Comparison of ENCODE assay signal across 19 mouse cellular contexts in genomic region chr19:44874186-44874898, GRCm38 (mm10). TPM values are rescaled to one million over a fixed set of nuclear protein-coding genes. Genes with fewer than 3 reads are reported as not detected.
A peak's percentile ranks its signal among the peaks of the same experiment; 100 is the strongest.
DNase-seq lines count a peak whose midpoint lies in the region; ATAC-seq lines count a peak whose summit lies in the region.
"Had no signal": no experiment of that assay in that cellular context is flagged by ENCODE, and none has a peak within 500 bp of the region (broad histone marks: within the 10 kb centered on the region; RNA-seq: fewer than 3 reads in every experiment).

No protein-coding gene starts in this region.

- H3K4me1 ChIP-seq in forebrain, embryonic 11.5 days (replicated peaks; ENCODE audit: control insufficient read depth, insufficient read depth, low read length), result no peaks in the 10 kb centered on the region
- no peaks in the 10 kb centered on the region for H3K4me1 ChIP-seq in forebrain, embryonic 14.5 days (ENCODE audit: control insufficient read depth, insufficient read depth, low read length)
- H3K4me1 ChIP-seq: heart, embryonic 15.5 days; limb, embryonic 13.5 days had no signal

- no peaks in the 10 kb centered on the region for H3K9me3 ChIP-seq in forebrain, embryonic 11.5 days (ENCODE audit: control insufficient read depth, low read length)
- no peaks in the 10 kb centered on the region for H3K9me3 ChIP-seq in forebrain, embryonic 14.5 days (replicated peaks; ENCODE audit: control insufficient read depth, low read length)
- H3K9me3 ChIP-seq: forebrain, embryonic 15.5 days; heart, embryonic 15.5 days; limb, embryonic 13.5 days had no signal

- no peak overlapping the region for H3K9ac ChIP-seq in forebrain, embryonic 11.5 days (ENCODE audit: low read length)
- H3K9ac ChIP-seq in forebrain, embryonic 14.5 days (ENCODE audit: low read length), result no peak overlapping the region
- H3K9ac ChIP-seq: forebrain, embryonic 15.5 days; heart, embryonic 15.5 days; limb, embryonic 13.5 days; liver, embryonic 14.5 days had no signal

- H3K4me3 ChIP-seq in forebrain, embryonic 11.5 days (ENCODE audit: low read depth, low read length), result no peak overlapping the region
- no peak overlapping the region for H3K4me3 ChIP-seq in forebrain, embryonic 14.5 days (ENCODE audit: low read depth, low read length)
- H3K4me3 ChIP-seq: forebrain, embryonic 15.5 days; gastrocnemius, adult 2 months; heart, embryonic 15.5 days; limb, embryonic 13.5 days had no signal

- no peak overlapping the region for H3K27ac ChIP-seq in forebrain, embryonic 11.5 days (ENCODE audit: low read depth, low read length)
- no peak overlapping the region for H3K27ac ChIP-seq in forebrain, embryonic 14.5 days (ENCODE audit: low read depth, low read length)
- H3K27ac ChIP-seq: forebrain, embryonic 15.5 days; gastrocnemius, adult 2 months; heart, embryonic 15.5 days; limb, embryonic 13.5 days; liver, embryonic 14.5 days had no signal

- no peak overlapping the region for H3K4me2 ChIP-seq in forebrain, embryonic 11.5 days (ENCODE audit: low read depth, low read length, severe bottlenecking)
- no peak overlapping the region for H3K4me2 ChIP-seq in forebrain, embryonic 14.5 days (ENCODE audit: low read length)
- H3K4me2 ChIP-seq: forebrain, embryonic 15.5 days; heart, embryonic 15.5 days; limb, embryonic 13.5 days had no signal

- no peaks in the 10 kb centered on the region for H3K36me3 ChIP-seq in forebrain, embryonic 11.5 days (ENCODE audit: control insufficient read depth, insufficient read depth, low read length)
- no peaks in the 10 kb centered on the region for H3K36me3 ChIP-seq in forebrain, embryonic 14.5 days (ENCODE audit: control insufficient read depth, insufficient read depth, low read length)
- H3K36me3 ChIP-seq: forebrain, embryonic 15.5 days; heart, embryonic 15.5 days; limb, embryonic 13.5 days had no signal

- H3K27me3 ChIP-seq in forebrain, embryonic 11.5 days (ENCODE audit: control insufficient read depth, insufficient read depth, low read length), result peaks cover 21% of the 10 kb centered on the region
- 0 out of 2 replicates have a peak, but pooled peaks cover 3% of the 10 kb centered on the region for H3K27me3 ChIP-seq in forebrain, embryonic 14.5 days (replicated peaks; ENCODE audit: control insufficient read depth, insufficient read depth, low read length)

- no peak for ATAC-seq in forebrain, embryonic 11.5 days (replicated peaks; ENCODE audit: low FRiP score)
- no peak for ATAC-seq in forebrain, embryonic 14.5 days
- no peak for ATAC-seq in monocyte, adult 5-6 weeks (replicated peaks; ENCODE audit: insufficient number of reproducible peaks, low FRiP score, low TSS enrichment, poor library complexity, severe bottlenecking)
- ATAC-seq: forebrain, embryonic 15.5 days had no signal

- 53% methylated on average over 15 of the region's 15 CpGs for WGBS in forebrain, embryonic 11.5 days
- WGBS in forebrain, embryonic 14.5 days, result 43% methylated on average over 15 of the region's 15 CpGs

- peak; percentile 27 for DNase-seq in forebrain, embryonic 11.5 days (ENCODE audit: low spot score)
- no peak for DNase-seq in forebrain, embryonic 14.5 days (ENCODE audit: low spot score)
- peak; percentile 30 for DNase-seq in layer of hippocampus, adult 11-12 months (ENCODE audit: low spot score)
- DNase-seq in layer of hippocampus, postnatal 25 days (ENCODE audit: extremely low spot score in 1 of 2, low spot score in 1 of 2), result no peak
- peak; percentile 17 for DNase-seq in right cerebral cortex, adult 18-20 months
- no peak for DNase-seq in right cerebral cortex, postnatal 10 days (ENCODE audit: low spot score in 2 of 2)
- no peak for DNase-seq in cerebellum, postnatal 25 days
- DNase-seq: adrenal gland, adult 2 months; cerebellum, adult 11-12 months; cerebellum, postnatal 36 days; gastrocnemius, adult 2 months; kidney, adult 18-20 months; kidney, postnatal 10 days; thymus, postnatal 14 days had no signal

RNA-seq across cellular contexts. Expression of gene Slf2, which starts 56.6 kb away (rescaled TPM):
- polyA plus RNA-seq in forebrain, embryonic 11.5 days (2014; fragmentation: Nextera tagmentation; extraction: Ambion mirVana), result 55.6 and 59.3 TPM in 2 replicates
- 22.9 and 28.1 TPM in 2 replicates for polyA plus RNA-seq in forebrain, embryonic 14.5 days (2014; fragmentation: Nextera tagmentation; extraction: Ambion mirVana)
- total RNA-seq in layer of hippocampus, postnatal 25 days (2021), result 10 to 100 TPM; 31.8 to 39.3 TPM
- 49.9 to 61.5 TPM (median 58.2 TPM) in 3 replicates for total RNA-seq in monocyte, adult 5-6 weeks (2017)

Comparison
In these comparisons a context has a peak if more than half of its experiments do, and no peak if none do; other contexts are left out.
1. DNase-seq: peak in forebrain, embryonic 11.5 days (single experiment), layer of hippocampus, adult 11-12 months (single experiment) and right cerebral cortex, adult 18-20 months (single experiment); none in forebrain, embryonic 14.5 days (single experiment), layer of hippocampus, postnatal 25 days (0 of 2), right cerebral cortex, postnatal 10 days (0 of 2) and cerebellum, postnatal 25 days (0 of 2).